Mouse (Mus musculus): ENCODE measurements around the gene Gm44502.
"Not testable (repeated sequence)": the region's sequence is repeated elsewhere in the genome, so short reads cannot be mapped to it uniquely, and the experiment has no call there.

Gm44502 gene

GRCm38 (mm10) chr15:89453865-89454478, 24.5 kb upstream of the Gm44502 start, which contains the start of gene Mapk8ip2:
Gene Mapk8ip2 (plus strand): TSS chr15:89453913.
- DNase-seq (ENCODE audit: low spot score in 2 of 2) = peak; percentile 77 to 79

- DNase-seq (ENCODE audit: low spot score in 2 of 2) = peak in 1 of 2 experiments; percentile 12
Observed at GRCm38 (mm10) chr15:89452906-89453864, 23.7 kb upstream of the Gm44502 start.

- DNase-seq (ENCODE audit: low spot score in 2 of 2) = peak in 1 of 2 experiments; percentile 29
Observed at GRCm38 (mm10) chr15:89442486-89443070, 13.1 kb upstream of the Gm44502 start.

- no peak for DNase-seq (ENCODE audit: low spot score in 2 of 2)
Observed at GRCm38 (mm10) chr15:89435878-89436277, 6.4 kb upstream of the Gm44502 start.

GRCm38 (mm10) chr15:89434136-89434535, 4.6 kb upstream of the Gm44502 start:
- no peak for DNase-seq (ENCODE audit: low spot score in 2 of 2)

- no peak for DNase-seq (ENCODE audit: low spot score in 2 of 2)
Observed at GRCm38 (mm10) chr15:89432946-89433345, 3.5 kb upstream of the Gm44502 start.

GRCm38 (mm10) chr15:89431806-89432205, 2.3 kb upstream of the Gm44502 start:
- DNase-seq (ENCODE audit: low spot score in 2 of 2) = no peak

- DNase-seq (ENCODE audit: low spot score in 2 of 2) = no peak
Observed at GRCm38 (mm10) chr15:89431271-89431670, 1.8 kb upstream of the Gm44502 start.

- DNase-seq (ENCODE audit: low spot score in 2 of 2) = not testable (repeated sequence)
Observed at GRCm38 (mm10) chr15:89430771-89431170, 1.3 kb upstream of the Gm44502 start.

GRCm38 (mm10) chr15:89430341-89430740, 845 bp upstream of the Gm44502 start:
- no peak for DNase-seq (ENCODE audit: low spot score in 2 of 2)

- no peak for DNase-seq (ENCODE audit: low spot score in 2 of 2)
Observed at GRCm38 (mm10) chr15:89428821-89429351, 610 bp downstream of the Gm44502 start.

- DNase-seq (ENCODE audit: low spot score in 2 of 2) = no peak
Observed at GRCm38 (mm10) chr15:89428136-89428790, 1.2 kb downstream of the Gm44502 start.

GRCm38 (mm10) chr15:89426716-89427115, 2.8 kb downstream of the Gm44502 start:
- no peak for DNase-seq (ENCODE audit: low spot score in 2 of 2)

GRCm38 (mm10) chr15:89425711-89426121, 3.8 kb downstream of the Gm44502 start, which contains the start of gene Cpt1b:
Gene Cpt1b (minus strand): TSS chr15:89425863.
- DNase-seq (ENCODE audit: low spot score in 2 of 2) = no peak

- DNase-seq (ENCODE audit: low spot score in 2 of 2) = no peak
Observed at GRCm38 (mm10) chr15:89424621-89425020, 4.9 kb downstream of the Gm44502 start.

- no peak for DNase-seq (ENCODE audit: low spot score in 2 of 2)
Observed at GRCm38 (mm10) chr15:89421938-89422337, 7.6 kb downstream of the Gm44502 start.

GRCm38 (mm10) chr15:89415282-89415681, 14.2 kb downstream of the Gm44502 start:
- DNase-seq (ENCODE audit: low spot score in 2 of 2) = no peak

GRCm38 (mm10) chr15:89410118-89410517, 19.4 kb downstream of the Gm44502 start, which contains the start of gene Syce3:
Gene Syce3 (minus strand): TSS chr15:89410503.
- no peak for DNase-seq (ENCODE audit: low spot score in 2 of 2)

GRCm38 (mm10) chr15:89406691-89407090, 22.8 kb downstream of the Gm44502 start:
- no peak for DNase-seq (ENCODE audit: low spot score in 2 of 2)

- no peak for DNase-seq (ENCODE audit: low spot score in 2 of 2)
Observed at GRCm38 (mm10) chr15:89404831-89405623, 24.5 kb downstream of the Gm44502 start.

- no peak for DNase-seq (ENCODE audit: low spot score in 2 of 2)
Observed at GRCm38 (mm10) chr15:89402471-89402870, 27.0 kb downstream of the Gm44502 start.

Measured in right cerebral cortex, postnatal 10 days (tissue).